Mouse (Mus musculus): ENCODE results near the gene Dag1.

- TF ChIP-seq HCFC1 (IDR thresholded peaks at IDR 0.05; ENCODE audit: borderline replicate concordance, insufficient read depth, low read length) (peak; percentile 43; the same call in 1 of the 2 replicates), CHD2 (IDR thresholded peaks at IDR 0.05; ENCODE audit: low read depth, low read length) (no peak), ZNF384 (IDR thresholded peaks at IDR 0.05; ENCODE audit: low read depth, low read length) (no peak)
Measured at GRCm38 (mm10) chr9:108189787-108190679, 73.7 kb downstream of the Dag1 start, which contains the start of gene Bsn.

Measured in ES-E14 (cell line).